Mouse (Mus musculus) heart, postnatal 0 days (tissue): Measurements from ENCODE around the gene BC048562.

Source experiments
- CTCF ChIP-seq: IDR thresholded peaks from 2 replicates; pipeline ENCODE4 v1.5.1; 2016; ENCODE audit warnings: antibody characterized with exemption, control low read depth, low read depth
- EP300 ChIP-seq: IDR thresholded peaks from 2 replicates; pipeline ENCODE4 v1.6.1; 2016; ENCODE audit warnings: antibody characterized with exemption, low read depth

- no peak for TF ChIP-seq CTCF
- no peak for TF ChIP-seq EP300
Observed at GRCm38 (mm10) chr9:108484021-108484420, 47.7 kb downstream of the BC048562 start.
